Mouse (Mus musculus) left cerebral cortex, adult 11 months (tissue): Measurements from ENCODE around the gene Gm39115.

Experiments used
- DNase-seq: peaks from one replicate; pipeline ENCODE4 v3.0.0; 2022; ENCODE audit warnings: low spot score

The Gm39115 gene

GRCm38 (mm10) chr7:142095183-142095931 lies 40.5 kb downstream of the Gm39115 start, which contains the start of gene Dusp8:
TSS of gene Dusp8 (minus strand) at chr7:142095843.
- peak; percentile 93 for DNase-seq

- DNase-seq = no peak
Observed at GRCm38 (mm10) chr7:142094301-142095143, 41.3 kb downstream of the Gm39115 start.

GRCm38 (mm10) chr7:142093696-142094240 lies 42.1 kb downstream of the Gm39115 start:
- no peak for DNase-seq

GRCm38 (mm10) chr7:142092991-142093390 lies 42.8 kb downstream of the Gm39115 start:
- DNase-seq = no peak

GRCm38 (mm10) chr7:142091848-142092247 lies 44.0 kb downstream of the Gm39115 start:
- no peak for DNase-seq

GRCm38 (mm10) chr7:142089648-142090447 lies 46.0 kb downstream of the Gm39115 start:
- no peak for DNase-seq

GRCm38 (mm10) chr7:142088886-142089285 lies 46.9 kb downstream of the Gm39115 start:
- DNase-seq = no peak

- DNase-seq = no peak
Observed at GRCm38 (mm10) chr7:142087069-142087652, 48.7 kb downstream of the Gm39115 start.

GRCm38 (mm10) chr7:142086159-142086905 lies 49.5 kb downstream of the Gm39115 start:
- no peak for DNase-seq
